Mouse (Mus musculus) limb, embryonic 15.5 days (tissue): ENCODE measurements around the gene Krtap9-5. TPM values are rescaled to one million over a fixed set of nuclear protein-coding genes. Genes with fewer than 3 reads are reported as not detected.

Source experiments
- ATAC-seq: fragments of 200-750 bp; cut with Nextera tagmentation; 2 replicates; pipeline ENCODE4 v1.8.0; 2017; ENCODE audit warnings: low read depth, moderate TSS enrichment; ENCODE audit not compliant: insufficient number of reproducible peaks, low FRiP score, low TSS enrichment
- H3K27ac ChIP-seq: fragments of 300-500 bp; sonication (generic); 2 replicates; pipeline ENCODE4 v1.5.1; 2015; ENCODE audit warnings: moderate library complexity, mild to moderate bottlenecking, inconsistent platforms
- H3K27me3 ChIP-seq: fragments of 300-500 bp; sonication (generic); 2 replicates; pipeline ENCODE4 v1.6.1; 2015; ENCODE audit warnings: inconsistent platforms
- H3K36me3 ChIP-seq: fragments of 300-500 bp; sonication (generic); 2 replicates; pipeline ENCODE4 v1.6.1; 2015; ENCODE audit warnings: inconsistent platforms
- H3K4me1 ChIP-seq: fragments of 300-500 bp; sonication (generic); 2 replicates; pipeline ENCODE4 v1.6.1; 2015; ENCODE audit warnings: inconsistent platforms
- H3K4me2 ChIP-seq: fragments of 300-500 bp; sonication (generic); 2 replicates; pipeline ENCODE4 v1.6.1; 2015; ENCODE audit warnings: mild to moderate bottlenecking, inconsistent platforms
- H3K4me3 ChIP-seq: fragments of 300-500 bp; sonication (generic); 2 replicates; pipeline ENCODE4 v1.5.1; 2015; ENCODE audit warnings: mild to moderate bottlenecking, inconsistent platforms
- H3K9ac ChIP-seq: fragments of 300-500 bp; sonication (generic); 2 replicates; pipeline ENCODE4 v1.6.1; 2015; ENCODE audit warnings: inconsistent platforms
- H3K9me3 ChIP-seq: fragments of 300-500 bp; sonication (generic); 2 replicates; pipeline ENCODE4 v1.6.1; 2016; ENCODE audit warnings: inconsistent platforms
- WGBS: fragments of 180-500 bp; shearing (Covaris S2); methylation state at CpG from one replicate; pipeline ENCODE4 v1.1.7; 2015; 5-methylcytosine and 5-hydroxymethylcytosine counted together
- polyA plus RNA-seq: library from polyadenylated mRNA; unstranded; fragments of >200 nt; fragmentation: Nextera tagmentation; extraction: Ambion mirVana; gene quantifications from 2 replicates; pipeline ENCODE4 v1.2.1, GENCODE M21; 2015

The Krtap9-5 gene
- polyA plus RNA-seq, result not detected in 2 replicates

DNA sequence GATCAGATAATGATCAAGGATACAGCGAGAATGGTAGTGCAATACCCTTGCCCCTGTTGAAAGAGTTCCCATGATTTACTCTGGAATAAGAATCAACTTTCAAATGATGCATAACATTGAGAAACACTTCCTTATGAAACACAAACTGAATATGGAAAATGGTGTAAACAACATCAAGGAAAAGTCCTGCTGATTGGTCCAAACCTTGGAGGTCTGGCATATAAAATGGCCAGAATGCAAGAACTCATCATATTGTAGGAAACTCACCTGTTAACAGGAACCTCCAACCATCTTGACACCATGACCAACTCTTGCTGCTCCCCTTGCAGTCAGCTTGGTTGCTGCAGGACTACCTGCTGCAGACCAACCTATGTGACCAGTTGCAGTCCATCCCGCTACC, at the start of gene Krtap9-5:
Gene Krtap9-5, plus strand, starts transcription at position 301 of the 400 bp plus-strand sequence.
- Histone ChIP-seq H3K9ac (no peak within 1 kb of the TSS), H3K4me2 (no peak within 1 kb of the TSS), H3K27me3 (no peaks in the 10 kb centered on the region), H3K4me3 (no peak within 1 kb of the TSS), H3K27ac (no peak within 1 kb of the TSS), H3K4me1 (no peaks in the 10 kb centered on the region), H3K36me3 (no peaks in the 10 kb centered on the region), H3K9me3 (no peaks in the 10 kb centered on the region)
- 80% methylated on average over 2 of the region's 2 CpGs for WGBS
- no peak for ATAC-seq

- Histone ChIP-seq H3K4me1 (no peaks in the 10 kb centered on the region), H3K27me3 (no peaks in the 10 kb centered on the region), H3K9me3 (no peaks in the 10 kb centered on the region), H3K36me3 (no peaks in the 10 kb centered on the region), H3K27ac (no peak within 1 kb of the TSS), H3K9ac (no peak within 1 kb of the TSS), H3K4me3 (no peak within 1 kb of the TSS), H3K4me2 (no peak within 1 kb of the TSS)
- WGBS, result 75% methylated on average over 2 of the region's 2 CpGs
- ATAC-seq, result no peak
Measured at GRCm38 (mm10) chr11:99907620-99908019, 40.7 kb upstream of the Krtap9-5 start, which contains the start of gene Krtap31-1. Gene Krtap31-1, plus strand, starts transcription at chr11:99907920.

DNA sequence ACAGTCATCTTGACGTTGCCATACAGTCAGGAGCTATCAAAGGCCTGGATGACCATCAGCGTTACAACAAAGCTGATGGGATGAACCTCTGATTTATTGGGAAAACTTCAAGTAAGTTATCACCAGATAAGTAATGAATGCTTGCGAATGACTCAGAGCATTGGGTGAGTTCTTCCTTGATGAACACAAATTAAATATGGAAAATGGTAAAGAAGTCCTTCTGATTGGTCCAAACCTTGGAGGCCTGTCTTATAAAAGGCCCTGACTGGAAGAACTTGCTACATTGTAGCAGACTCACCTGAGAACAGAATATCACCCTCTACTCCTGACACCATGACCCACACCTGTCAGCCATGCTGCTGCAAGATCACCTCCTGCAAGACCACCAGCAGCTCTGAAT, 33.8 kb upstream of the Krtap9-5 start, which contains the start of gene Gm11565:
Gene Gm11565, plus strand, starts transcription at position 301 of the 400 bp plus-strand sequence.
- Histone ChIP-seq H3K4me1 (no peaks in the 10 kb centered on the region), H3K9me3 (no peaks in the 10 kb centered on the region), H3K27me3 (0 out of 2 replicates have a peak, but pooled peaks cover 3% of the 10 kb centered on the region), H3K4me2 (no peak within 1 kb of the TSS), H3K4me3 (no peak within 1 kb of the TSS), H3K9ac (no peak within 1 kb of the TSS), H3K27ac (no peak within 1 kb of the TSS), H3K36me3 (no peaks in the 10 kb centered on the region)
- ATAC-seq, result no peak
- WGBS, result 89% methylated on average over 3 of the region's 3 CpGs

GRCm38 (mm10) chr11:99935991-99936390, 12.3 kb upstream of the Krtap9-5 start, which contains the start of gene Krtap31-2:
Gene Krtap31-2, plus strand, starts transcription at chr11:99936291.
- Histone ChIP-seq H3K36me3 (no peaks in the 10 kb centered on the region), H3K4me2 (no peak within 1 kb of the TSS), H3K4me1 (no peaks in the 10 kb centered on the region), H3K9me3 (no peaks in the 10 kb centered on the region), H3K27ac (no peak within 1 kb of the TSS), H3K27me3 (no peaks in the 10 kb centered on the region), H3K4me3 (no peak within 1 kb of the TSS), H3K9ac (no peak within 1 kb of the TSS)
- ATAC-seq, result no peak
- WGBS, result 88% methylated on average over 1 of the region's 1 CpGs

- H3K4me3 ChIP-seq, result no peak overlapping the region
- H3K9ac ChIP-seq, result no peak overlapping the region
- H3K27me3 ChIP-seq, result no peaks in the 10 kb centered on the region
- 85% methylated on average over 9 of the region's 9 CpGs for WGBS
- no peaks in the 10 kb centered on the region for H3K4me1 ChIP-seq
- ATAC-seq, result no peak
- no peaks in the 10 kb centered on the region for H3K36me3 ChIP-seq
- no peaks in the 10 kb centered on the region for H3K9me3 ChIP-seq
- H3K4me2 ChIP-seq, result no peak overlapping the region
- no peak overlapping the region for H3K27ac ChIP-seq
Measured at GRCm38 (mm10) chr11:99937751-99938264, 10.5 kb upstream of the Krtap9-5 start.

DNA sequence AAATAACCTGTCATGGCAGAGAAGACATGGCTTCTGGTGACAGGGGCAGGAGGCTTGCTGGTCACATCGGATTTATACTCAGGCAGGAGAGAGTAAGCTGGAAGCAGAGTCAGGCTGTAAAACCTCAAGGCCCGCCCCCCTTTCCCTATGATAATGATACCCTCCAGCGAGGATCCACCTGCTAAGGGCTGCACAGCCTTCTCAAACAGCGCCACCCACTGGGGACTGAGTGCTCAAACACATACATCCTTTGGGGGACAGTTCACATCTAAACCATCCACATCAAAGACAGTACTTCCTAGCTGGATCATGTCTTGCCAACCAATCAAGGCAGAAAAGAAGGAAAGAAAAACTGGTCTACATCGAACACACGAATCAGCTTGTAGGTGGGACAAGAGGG, 15.9 kb downstream of the Krtap9-5 start:
- no peak overlapping the region for H3K9ac ChIP-seq
- H3K27me3 ChIP-seq, result no peaks in the 10 kb centered on the region
- ATAC-seq, result no peak
- 45% methylated on average over 6 of the region's 6 CpGs for WGBS
- H3K4me2 ChIP-seq, result no peak overlapping the region
- H3K36me3 ChIP-seq, result no peaks in the 10 kb centered on the region
- no peaks in the 10 kb centered on the region for H3K9me3 ChIP-seq
- no peaks in the 10 kb centered on the region for H3K4me1 ChIP-seq
- no peak overlapping the region for H3K27ac ChIP-seq
- H3K4me3 ChIP-seq, result no peak overlapping the region

DNA sequence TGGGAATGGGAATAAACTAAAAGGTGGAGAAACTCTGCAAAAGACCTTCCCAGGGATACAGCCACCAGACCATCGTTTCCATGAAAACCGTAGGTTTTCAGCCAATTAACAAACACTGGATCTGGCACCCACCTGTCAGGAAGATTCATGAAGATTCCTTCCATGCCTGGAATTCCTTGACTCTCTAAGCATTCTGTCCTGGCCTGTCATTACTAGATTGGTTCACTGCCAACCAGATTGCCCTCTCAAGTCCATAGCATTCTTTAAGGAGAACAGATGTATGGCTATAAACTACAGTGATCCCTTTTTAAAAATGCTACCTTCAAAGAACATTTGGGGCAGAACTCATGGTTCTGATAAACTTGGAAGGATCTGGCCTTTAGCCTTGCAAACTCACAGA, 17.7 kb downstream of the Krtap9-5 start:
- Histone ChIP-seq H3K9ac (no peak overlapping the region), H3K4me2 (no peak overlapping the region), H3K4me1 (no peaks in the 10 kb centered on the region), H3K27me3 (no peaks in the 10 kb centered on the region), H3K4me3 (no peak overlapping the region), H3K36me3 (no peaks in the 10 kb centered on the region), H3K9me3 (no peaks in the 10 kb centered on the region), H3K27ac (no peak overlapping the region)
- 10% methylated on average over 2 of the region's 2 CpGs for WGBS
- no peak for ATAC-seq

DNA sequence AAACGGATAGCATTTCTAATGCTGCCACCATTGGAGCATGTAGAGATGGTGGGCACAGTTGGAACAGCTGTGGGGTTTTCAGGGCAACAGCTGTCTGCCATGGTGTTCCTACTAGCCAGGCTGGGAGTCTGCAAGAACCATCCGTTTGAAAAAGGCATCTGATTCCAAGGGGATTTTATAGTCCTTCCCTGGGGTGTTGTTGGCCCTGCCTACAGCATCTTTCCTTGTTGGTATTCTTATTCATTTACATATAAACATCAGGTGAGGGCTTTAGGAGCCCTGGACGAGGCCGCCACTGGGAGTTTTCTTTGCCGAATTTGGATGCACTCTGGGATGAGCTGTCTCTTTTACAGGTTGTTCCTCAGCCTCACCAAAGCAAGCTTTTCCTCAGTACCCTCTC, 30.7 kb downstream of the Krtap9-5 start, which contains the start of gene Krtap29-1:
Gene Krtap29-1, minus strand, starts transcription at position 101 of the 400 bp plus-strand sequence.
- no peak within 1 kb of the TSS for H3K4me3 ChIP-seq
- H3K36me3 ChIP-seq, result no peaks in the 10 kb centered on the region
- H3K9ac ChIP-seq, result no peak within 1 kb of the TSS
- no peak within 1 kb of the TSS for H3K27ac ChIP-seq
- H3K4me2 ChIP-seq, result no peak within 1 kb of the TSS
- WGBS, result 65% methylated on average over 5 of the region's 5 CpGs
- peaks cover 8% of the 10 kb centered on the region; the same call in 1 of the 2 replicates for H3K4me1 ChIP-seq
- no peak for ATAC-seq
- H3K9me3 ChIP-seq, result no peaks in the 10 kb centered on the region
- H3K27me3 ChIP-seq, result no peaks in the 10 kb centered on the region

GRCm38 (mm10) chr11:99982731-99983130, 34.5 kb downstream of the Krtap9-5 start:
- WGBS, result 87% methylated on average over 9 of the region's 9 CpGs
- peaks cover 7% of the 10 kb centered on the region; the same call in 1 of the 2 replicates for H3K4me1 ChIP-seq
- H3K27ac ChIP-seq, result no peak overlapping the region

GRCm38 (mm10) chr11:99983442-99983841, 35.2 kb downstream of the Krtap9-5 start:
- Histone ChIP-seq H3K36me3 (no peaks in the 10 kb centered on the region), H3K27me3 (peaks cover 8% of the 10 kb centered on the region; the same call in 1 of the 2 replicates), H3K4me2 (no peak overlapping the region), H3K9ac (no peak overlapping the region), H3K4me3 (no peak overlapping the region), H3K9me3 (no peaks in the 10 kb centered on the region), H3K27ac (no peak overlapping the region), H3K4me1 (peaks cover under 1% of the 10 kb centered on the region; the same call in 1 of the 2 replicates)
- ATAC-seq, result no peak
- WGBS, result 82% methylated on average over 1 of the region's 1 CpGs

More at GRCm38 (mm10) chr11:99982731-99983130, 34.5 kb downstream of the Krtap9-5 start:
- no peak for ATAC-seq
- Histone ChIP-seq H3K27me3 (peaks cover 8% of the 10 kb centered on the region; the same call in 1 of the 2 replicates), H3K9me3 (no peaks in the 10 kb centered on the region), H3K9ac (no peak overlapping the region), H3K4me3 (no peak overlapping the region), H3K4me2 (no peak overlapping the region), H3K36me3 (no peaks in the 10 kb centered on the region)

DNA sequence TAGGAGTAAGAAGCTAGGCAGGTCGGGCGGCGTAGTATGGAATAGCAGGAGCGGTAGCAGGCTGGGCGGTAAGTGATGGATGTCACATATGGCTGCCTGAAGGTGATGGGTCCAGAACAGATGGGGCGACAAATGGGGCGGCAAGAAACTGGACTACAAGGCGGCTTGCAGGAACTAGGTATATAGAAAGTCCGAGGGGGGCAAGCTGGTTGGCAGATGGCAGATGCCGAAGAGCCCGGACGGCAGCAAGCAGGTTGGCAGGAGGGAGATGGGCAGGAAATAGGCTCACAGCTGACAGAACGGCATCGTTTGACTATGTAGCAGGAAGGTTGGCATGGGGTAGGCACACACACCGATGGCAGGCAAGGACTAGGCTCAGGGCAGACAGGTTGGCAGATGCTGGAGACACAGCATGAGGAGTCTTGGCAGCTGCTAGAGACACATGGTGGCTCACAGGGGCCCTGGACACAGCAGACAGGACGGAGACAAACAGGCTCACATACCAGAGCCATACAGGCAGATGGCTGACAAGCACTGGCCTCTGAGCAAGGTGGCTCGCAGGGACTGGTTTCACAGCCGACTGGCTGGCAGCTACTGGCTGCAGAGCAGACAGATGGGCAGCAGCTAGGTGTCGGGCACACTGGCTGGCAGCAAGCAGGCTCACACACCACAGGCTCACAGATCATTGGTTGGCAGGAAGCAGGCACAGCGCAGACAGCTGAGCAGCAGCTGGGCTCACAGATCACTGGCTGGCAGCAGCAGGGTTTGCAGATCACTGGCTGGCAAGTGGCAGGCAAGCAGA, 37.2 kb downstream of the Krtap9-5 start:
- Histone ChIP-seq H3K4me1 (no peaks in the 10 kb centered on the region), H3K9me3 (no peaks in the 10 kb centered on the region), H3K27me3 (peaks cover 8% of the 10 kb centered on the region; the same call in 1 of the 2 replicates), H3K36me3 (no peaks in the 10 kb centered on the region), H3K4me2 (no peak overlapping the region), H3K27ac (no peak overlapping the region), H3K9ac (no peak overlapping the region), H3K4me3 (no peak overlapping the region)
- 75% methylated on average over 20 of the region's 20 CpGs for WGBS
- no peak for ATAC-seq

- no peak within 1 kb of the TSS for H3K4me3 ChIP-seq
- H3K27ac ChIP-seq, result no peak within 1 kb of the TSS
- H3K9ac ChIP-seq, result no peak within 1 kb of the TSS
- peaks cover 8% of the 10 kb centered on the region; the same call in 1 of the 2 replicates for H3K27me3 ChIP-seq
- no peaks in the 10 kb centered on the region for H3K4me1 ChIP-seq
- no peaks in the 10 kb centered on the region for H3K9me3 ChIP-seq
- H3K36me3 ChIP-seq, result no peaks in the 10 kb centered on the region
- H3K4me2 ChIP-seq, result no peak within 1 kb of the TSS
- no peak for ATAC-seq
- 66% methylated on average over 8 of the region's 8 CpGs for WGBS
Measured at GRCm38 (mm10) chr11:99986180-99986647, 37.9 kb downstream of the Krtap9-5 start, which contains the start of gene Krtap16-1. Gene Krtap16-1, minus strand, starts transcription at chr11:99986597.
